Mouse (Mus musculus) embryo, embryonic 10 days (tissue): ENCODE results near the gene Ina.
"Not testable (repeated sequence)": the region's sequence is repeated elsewhere in the genome, so short reads cannot be mapped to it uniquely, and the experiment has no call there.

Experiments used
- DNase-seq: peaks from one replicate; pipeline ENCODE4 v3.0.0-alpha.2; 2015; ENCODE audit warnings: low spot score

Ina gene

GRCm38 (mm10) chr19:46984726-46985622 is 29.5 kb upstream of the Ina start:
- no peak for DNase-seq

DNA sequence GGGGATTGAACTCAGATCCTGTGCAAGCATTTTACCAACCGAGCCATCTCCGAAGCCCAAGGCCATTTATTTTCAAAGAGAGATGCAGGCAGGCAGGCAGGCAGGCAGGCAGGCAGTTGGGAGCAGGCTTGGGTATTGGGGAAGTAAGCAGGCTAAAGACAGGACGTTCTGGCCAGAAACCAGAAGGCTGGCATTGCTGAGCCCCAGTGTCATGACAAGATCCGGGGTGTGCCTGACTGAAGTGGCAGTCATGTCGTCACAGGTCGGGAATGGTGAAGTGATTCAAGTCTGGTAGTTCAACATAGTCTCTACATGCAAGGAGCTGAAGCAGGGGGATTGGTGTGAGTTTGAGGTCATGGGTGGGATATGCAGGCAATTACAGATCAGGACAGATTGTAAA is 26.9 kb upstream of the Ina start:
- no peak for DNase-seq

- no peak for DNase-seq
Observed at GRCm38 (mm10) chr19:46988231-46989087, 26.0 kb upstream of the Ina start.

- DNase-seq: no peak
Observed at GRCm38 (mm10) chr19:46989479-46990152, 24.9 kb upstream of the Ina start.

DNA sequence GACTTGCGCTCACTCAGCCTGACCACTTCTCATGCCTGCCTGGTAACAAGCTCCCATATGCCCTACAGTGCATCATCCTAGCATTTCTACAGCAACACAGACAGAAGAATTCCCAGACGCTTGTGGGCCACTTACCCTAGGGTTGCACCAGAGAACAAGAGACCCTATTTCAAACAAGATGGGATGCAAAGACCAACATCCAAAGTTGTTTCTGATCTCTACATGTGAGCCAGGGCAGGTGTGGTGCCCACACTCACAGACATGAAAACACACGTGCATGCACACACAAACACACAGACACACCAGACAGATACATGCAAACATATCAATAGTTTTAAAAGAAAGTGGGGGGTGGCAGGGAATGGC is 24.4 kb upstream of the Ina start:
- DNase-seq: no peak

DNA sequence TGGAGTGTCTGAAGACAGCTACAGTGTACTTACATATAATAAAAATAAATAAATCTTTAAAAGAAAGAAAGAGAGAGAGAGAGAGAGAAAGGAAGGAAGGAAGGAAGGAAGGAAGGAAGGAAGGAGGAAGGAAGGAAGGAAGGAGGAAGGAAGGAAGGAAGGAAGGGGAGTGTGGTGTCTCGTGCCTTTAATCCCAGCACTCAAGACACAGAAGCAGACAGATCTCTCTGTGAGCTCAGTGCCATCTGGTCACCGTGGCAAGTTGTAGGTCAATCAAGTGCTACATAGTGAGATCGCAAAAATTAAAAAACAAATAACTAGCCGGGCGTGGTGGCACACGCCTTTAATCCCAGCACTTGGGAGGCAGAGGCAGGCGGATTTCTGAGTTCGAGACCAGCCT is 23.9 kb upstream of the Ina start:
- DNase-seq: not testable (repeated sequence)

DNA sequence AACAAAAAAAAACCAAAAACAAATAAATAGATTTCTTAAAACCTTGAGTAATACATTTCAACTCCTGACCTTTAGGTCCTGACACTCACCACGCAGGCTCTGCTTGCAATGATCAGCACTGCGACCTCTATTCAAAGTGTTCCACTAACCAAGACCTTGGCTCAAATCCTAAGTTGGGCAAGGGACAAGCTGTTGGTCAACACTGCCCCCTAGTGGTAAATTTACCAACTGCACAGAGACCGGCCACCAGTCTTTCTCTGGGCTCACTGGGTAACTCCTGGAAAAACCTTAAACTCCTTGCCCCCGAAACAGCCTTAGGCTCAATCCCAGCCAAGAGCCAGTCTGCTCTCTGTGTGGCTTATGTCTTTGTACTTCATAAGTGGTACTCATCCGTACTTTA is 23.4 kb upstream of the Ina start:
- DNase-seq: peak; percentile 86

- DNase-seq: not testable (repeated sequence)
Observed at GRCm38 (mm10) chr19:46992329-46992728, 22.2 kb upstream of the Ina start.

DNA sequence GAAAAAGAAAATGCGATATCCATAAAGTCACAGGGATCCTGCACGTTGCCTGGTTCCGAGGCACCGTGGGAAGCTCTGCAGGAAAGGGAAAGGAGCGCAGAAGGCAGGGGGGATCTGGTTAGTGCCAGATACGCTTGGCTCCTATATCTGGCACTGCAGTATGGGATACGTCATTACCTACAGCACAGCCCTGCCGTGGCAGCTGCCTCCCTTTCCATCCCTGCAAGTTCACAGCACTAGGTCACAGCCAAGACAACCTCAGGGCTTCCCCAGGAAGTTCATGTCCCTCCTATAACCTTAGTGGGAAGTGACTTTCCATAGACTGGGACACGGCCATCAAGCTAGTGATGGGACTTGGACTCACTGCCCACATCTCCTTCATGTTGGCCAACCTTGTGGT is 18.4 kb upstream of the Ina start:
- no peak for DNase-seq

DNA sequence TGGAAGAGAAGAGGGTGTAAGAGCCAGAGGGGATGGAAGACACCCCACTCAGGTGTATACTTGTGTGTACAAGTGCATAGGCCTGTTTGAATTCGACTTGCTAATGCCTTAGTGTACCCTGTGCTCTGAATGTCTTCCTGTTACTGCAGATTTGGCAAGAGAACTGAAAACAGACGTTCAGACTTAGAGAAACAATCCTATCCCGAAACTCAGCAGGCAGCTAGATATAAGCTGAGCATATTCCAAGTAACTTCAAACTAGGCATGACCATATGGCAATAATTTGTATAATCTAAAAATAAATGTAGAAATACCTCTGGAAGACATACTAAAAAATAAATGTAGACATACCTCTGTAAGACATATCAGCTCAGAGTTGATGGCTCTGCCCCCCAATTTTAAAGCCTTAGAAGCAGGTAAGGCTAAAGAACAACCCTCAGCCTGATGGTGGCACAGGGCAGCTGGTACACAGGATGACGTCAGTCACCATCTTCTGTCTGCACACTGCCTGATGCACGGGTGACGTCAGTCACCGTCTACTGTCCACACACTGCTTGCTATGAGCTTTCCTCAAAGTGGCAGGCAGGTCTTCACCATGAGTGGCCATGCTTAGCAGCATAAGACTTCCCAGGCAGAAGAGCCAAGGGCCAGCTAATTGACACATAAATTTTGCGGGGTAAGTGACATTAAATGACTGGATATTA is 16.2 kb upstream of the Ina start:
- DNase-seq: no peak

GRCm38 (mm10) chr19:46998953-46999352 is 15.5 kb upstream of the Ina start:
- no peak for DNase-seq

DNA sequence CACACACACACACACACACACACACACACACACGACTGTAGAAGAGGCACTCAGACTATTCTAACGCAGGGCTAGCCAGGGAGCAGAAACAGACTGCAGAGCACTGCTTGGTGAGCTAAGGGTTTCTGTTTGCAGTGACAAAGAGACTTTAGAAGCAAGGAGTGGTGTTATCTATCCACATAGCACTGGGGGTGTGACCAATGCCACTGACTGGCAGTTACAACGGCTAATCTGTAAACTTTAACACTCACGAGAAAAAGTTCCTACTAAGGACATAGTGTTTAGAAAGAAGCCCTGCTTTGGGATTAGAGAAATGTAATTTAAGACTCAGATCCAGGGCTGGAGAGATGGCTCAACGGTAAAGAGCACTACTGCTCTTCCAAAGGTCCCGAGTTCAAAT is 14.7 kb upstream of the Ina start:
- DNase-seq: no peak

- DNase-seq: not testable (repeated sequence)
Observed at GRCm38 (mm10) chr19:47000357-47000756, 14.1 kb upstream of the Ina start.

- no peak for DNase-seq
Observed at GRCm38 (mm10) chr19:47003742-47004511, 10.6 kb upstream of the Ina start.

DNA sequence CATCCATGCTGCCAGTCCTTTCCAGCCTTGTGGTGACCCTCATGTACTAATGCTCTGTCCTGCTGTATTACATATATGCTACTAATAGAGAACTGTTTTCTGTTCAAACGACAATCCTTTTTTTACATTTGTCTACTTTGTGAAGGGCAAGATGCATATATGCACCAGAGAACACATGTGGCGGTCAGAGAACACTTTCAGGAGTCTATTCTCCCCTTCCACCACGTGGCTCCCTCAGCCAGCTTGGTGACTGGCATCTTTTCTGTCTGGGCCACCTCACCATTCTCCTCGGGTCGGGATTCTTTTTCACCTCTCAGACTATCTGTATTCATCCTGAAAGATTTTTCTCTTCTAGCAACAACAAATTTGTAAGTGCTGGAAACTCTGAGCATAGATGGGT is 8.6 kb upstream of the Ina start:
- no peak for DNase-seq

- peak; percentile 82 for DNase-seq
Observed at GRCm38 (mm10) chr19:47006321-47006720, 8.2 kb upstream of the Ina start.

DNA sequence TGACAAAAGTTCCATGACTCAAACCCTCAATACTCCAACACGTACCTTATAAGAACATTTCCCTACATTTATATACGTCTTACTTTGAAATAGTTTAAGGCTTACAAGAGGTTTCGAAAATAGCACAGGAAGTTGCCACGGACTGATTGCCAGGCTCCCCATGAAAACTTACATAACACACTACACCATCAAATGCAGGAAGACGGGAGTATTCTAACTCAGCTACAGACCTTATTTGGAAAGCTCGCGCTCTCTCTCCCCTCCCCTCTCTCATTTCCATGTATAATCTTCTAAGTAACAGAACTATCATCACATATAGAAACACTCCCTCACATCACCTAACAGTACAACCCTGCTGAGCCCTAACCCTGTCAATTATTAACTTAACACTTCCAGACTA is 5.1 kb upstream of the Ina start:
- no peak for DNase-seq

- DNase-seq: no peak
Observed at GRCm38 (mm10) chr19:47009943-47010342, 4.6 kb upstream of the Ina start.

DNA sequence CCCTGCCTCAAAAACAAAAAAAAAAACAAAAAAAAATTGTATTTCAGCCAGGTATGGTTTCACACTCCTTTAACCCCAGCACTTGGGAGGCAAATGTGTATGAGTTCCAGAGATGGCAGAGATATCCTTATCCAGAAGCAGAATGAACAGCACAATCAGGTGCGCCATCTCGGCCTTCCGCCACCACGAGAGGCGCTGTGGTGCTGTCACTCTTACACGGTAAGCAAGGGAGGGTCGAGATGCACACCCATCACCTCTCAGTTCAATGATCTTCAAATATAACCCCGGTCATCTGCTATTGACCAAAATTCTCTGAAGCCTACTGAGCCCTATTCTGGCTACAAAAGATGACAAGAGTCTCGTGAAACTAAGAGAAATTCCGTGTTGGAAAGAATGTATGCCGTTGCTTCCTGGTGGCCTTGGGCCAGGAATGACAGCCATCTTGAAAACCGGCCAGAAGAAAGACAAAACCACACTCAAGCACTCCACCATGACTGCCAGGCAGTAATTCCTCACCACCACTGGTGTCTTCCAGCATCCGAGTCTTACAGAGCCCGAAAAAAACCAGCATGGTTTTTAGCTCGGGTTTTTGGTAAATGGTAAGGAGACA is 1.9 kb upstream of the Ina start:
- no peak for DNase-seq

DNA sequence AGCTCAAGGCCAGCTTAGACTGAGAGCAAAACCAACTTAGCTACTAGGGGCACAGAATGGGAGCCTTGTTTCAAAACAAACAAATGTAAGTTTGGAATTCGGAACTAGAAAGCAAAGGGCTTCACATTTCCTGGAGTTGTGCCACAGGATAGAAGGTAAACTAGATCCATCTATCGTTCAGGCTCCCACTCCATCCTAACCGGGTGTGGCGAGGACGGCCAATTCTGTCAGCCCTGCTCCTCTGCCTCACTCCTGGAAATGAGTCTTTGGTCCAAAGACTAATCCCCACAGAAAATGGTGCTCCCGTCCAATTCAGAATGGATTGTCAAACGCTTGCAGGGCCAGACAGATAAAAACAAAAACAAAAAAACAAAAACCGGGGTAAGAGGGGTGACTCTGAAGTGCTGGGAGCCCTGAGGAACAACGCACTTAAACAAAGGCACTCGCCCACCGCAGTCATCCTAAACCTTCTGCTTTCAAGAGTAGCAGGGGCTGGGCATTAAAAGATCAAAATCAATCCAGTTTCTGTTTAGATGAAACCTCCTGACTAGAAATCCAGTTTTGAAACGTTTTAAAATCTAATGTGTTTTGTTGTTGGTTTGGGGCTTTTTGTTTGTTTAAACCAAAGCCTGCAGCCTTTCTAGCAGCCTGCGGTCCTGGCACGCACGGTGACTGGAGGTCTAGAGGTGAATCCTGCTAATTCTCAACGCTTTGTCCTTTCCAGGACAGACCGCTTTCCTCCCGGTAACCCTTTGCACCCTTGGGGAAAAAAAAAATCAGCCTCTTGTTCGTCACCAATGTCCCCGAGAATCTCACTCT is 949 bp upstream of the Ina start:
- DNase-seq: no peak
